Mouse (Mus musculus) urinary bladder, adult 2 months (tissue): ENCODE results near the gene Fam171a1. TPM values are rescaled to one million over a fixed set of nuclear protein-coding genes. Genes with fewer than 3 reads are reported as not detected.
"Not testable (repeated sequence)": the region's sequence is repeated elsewhere in the genome, so short reads cannot be mapped to it uniquely, and the experiment has no call there.

ENCODE experiments used
- DNase-seq: peaks from one replicate; pipeline ENCODE4 v3.0.0; 2022; ENCODE audit warnings: low spot score
- polyA plus RNA-seq: library from polyadenylated mRNA; depleted of rRNA; stranded (reverse); fragments of >200 nt; gene quantifications from 2 replicates; pipeline ENCODE4 v1.2.3, GENCODE M21; 2012

The Fam171a1 gene
- polyA plus RNA-seq, 1 experiment, result 17.2 TPM

GRCm38 (mm10) chr2:3171774-3172173 lies 57.8 kb downstream of the Fam171a1 start:
- DNase-seq, result no peak

DNA sequence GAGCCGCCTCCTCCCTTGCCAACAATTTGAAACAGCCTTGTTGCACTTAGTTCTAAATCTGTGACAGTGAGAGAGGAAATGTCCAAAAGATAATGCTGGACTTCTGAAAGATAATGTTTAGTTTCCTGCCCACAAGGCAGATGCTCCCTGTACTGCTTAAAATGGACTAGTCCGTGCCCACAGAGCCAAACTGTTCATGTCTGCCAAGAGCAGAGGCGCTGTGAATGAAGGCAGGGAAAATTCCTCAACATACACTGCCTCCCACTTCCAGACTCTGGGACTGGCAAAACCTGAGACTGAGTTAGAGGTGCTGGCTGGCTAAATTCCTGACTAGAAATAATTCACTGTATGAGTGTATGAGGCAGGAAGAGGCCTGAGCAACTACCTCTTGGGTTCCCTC lies 58.6 kb downstream of the Fam171a1 start:
- DNase-seq, result no peak

GRCm38 (mm10) chr2:3174890-3175289 lies 60.9 kb downstream of the Fam171a1 start:
- DNase-seq, result no peak

DNA sequence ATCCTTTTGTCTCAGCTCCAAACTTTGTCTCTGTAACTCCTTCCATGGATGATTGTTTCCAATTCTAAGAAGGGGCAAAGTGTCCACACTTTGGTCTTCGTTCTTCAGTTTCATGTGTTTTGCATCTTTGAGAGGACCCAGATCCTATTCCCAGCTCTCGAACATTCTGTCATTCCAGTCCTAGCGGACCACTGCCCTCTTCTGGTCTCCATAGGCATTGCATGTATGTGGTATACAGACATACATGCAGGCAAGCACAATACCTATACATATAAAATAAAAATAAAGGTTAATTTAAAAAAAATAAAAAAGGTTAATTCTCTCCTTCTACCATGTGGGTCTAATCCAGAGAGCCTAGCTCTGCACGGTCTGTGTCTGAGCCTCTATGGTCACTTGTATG lies 62.0 kb downstream of the Fam171a1 start:
- not testable (repeated sequence) for DNase-seq

DNA sequence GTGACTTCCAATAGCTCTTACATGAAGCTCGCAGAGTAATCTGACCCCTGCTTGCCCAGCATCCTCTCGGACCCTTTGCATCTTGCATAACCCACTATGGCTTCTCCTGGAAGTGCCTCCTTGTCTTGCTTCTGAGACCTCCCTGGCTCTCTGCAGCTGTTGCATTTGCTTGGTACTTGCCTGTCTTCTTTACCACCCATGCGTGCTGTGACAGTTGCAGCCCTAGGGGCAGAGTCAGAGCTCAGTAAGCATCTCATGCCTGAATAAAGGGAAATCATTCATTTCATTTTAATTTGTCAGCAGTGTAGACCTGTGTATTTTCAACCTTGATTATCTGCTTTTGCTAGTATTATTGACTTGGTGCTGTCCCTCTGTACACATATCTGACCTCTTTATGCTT lies 62.7 kb downstream of the Fam171a1 start:
- DNase-seq, result no peak

DNA sequence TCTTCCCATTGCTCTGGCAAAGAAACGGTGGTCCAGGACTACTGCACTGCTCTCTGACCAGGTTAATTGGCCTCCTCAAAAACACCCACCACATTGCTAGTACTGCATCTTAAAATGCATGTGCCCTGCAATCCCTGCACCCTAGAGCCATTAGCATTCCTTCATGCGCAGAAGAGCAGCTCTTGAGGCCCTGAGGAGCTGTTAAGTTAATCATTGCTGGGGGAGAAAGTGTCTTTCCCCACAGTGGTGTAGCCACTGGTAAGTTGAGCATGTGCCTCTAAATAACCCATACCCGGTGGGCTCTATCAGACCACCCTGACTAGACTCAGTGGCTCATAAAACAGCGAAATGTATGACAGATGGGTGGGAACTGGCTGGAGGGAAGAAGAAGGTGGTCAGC lies 66.5 kb downstream of the Fam171a1 start:
- no peak for DNase-seq

DNA sequence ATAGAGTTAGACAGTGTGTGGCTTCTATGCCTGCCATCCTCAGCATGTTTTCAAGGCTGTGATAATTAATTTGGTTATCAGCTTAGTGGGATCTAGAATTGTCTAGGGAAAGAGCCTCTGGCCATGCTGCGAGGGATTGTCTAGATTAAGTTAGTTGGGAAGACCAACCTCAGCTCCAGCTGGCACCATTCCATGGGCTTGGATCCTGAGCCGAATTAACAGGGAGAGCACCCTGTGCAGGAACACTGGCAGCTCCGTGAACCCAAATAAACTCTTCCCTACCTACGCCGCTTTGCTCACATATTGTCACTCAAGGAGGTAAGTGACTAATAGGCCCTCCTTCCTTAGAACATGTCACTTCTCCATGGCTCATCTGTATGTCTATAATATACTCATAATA lies 69.6 kb downstream of the Fam171a1 start:
- no peak for DNase-seq

DNA sequence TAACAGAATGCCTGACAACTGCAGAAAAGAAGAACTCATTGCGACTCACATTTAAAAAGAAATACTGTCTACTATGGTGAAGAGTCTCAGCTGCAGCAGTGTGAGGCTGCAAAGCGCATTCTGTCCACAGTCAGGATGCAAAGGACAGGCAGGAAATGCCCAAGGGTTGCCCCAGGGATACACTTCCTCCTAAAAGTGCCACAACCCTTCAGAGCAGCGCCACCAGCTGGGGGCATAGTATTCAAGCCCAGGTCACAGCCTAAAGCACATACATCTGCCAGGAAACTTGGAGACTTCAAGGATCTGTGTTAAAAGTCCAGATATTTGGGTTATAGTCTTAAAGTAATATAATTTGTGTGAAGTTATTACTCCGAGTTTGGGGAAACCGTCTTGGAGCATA lies 71.3 kb downstream of the Fam171a1 start:
- DNase-seq, result no peak

- DNase-seq, result no peak
Measured at GRCm38 (mm10) chr2:3188745-3189475, 74.9 kb downstream of the Fam171a1 start.

GRCm38 (mm10) chr2:3191149-3191548 lies 77.1 kb downstream of the Fam171a1 start:
- DNase-seq, result no peak

DNA sequence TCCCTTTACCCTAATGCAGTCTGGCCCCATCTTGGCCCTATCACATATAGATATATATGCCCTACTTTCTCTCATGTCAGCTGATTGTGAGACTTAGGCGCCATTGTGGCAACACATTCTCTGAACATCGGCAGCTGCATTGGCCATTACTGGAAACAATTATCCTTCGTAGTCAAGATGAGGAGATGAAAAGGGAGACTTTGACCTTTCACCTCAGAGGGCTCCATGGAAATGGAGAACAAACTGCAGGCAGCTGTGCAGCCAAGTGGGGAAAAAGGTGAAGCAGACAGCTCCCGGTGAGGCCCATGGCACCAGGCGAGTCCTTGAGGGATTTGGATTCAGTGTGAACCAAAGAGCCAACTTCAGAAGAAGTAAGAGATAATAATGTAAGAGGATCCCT lies 81.5 kb downstream of the Fam171a1 start:
- no peak for DNase-seq

DNA sequence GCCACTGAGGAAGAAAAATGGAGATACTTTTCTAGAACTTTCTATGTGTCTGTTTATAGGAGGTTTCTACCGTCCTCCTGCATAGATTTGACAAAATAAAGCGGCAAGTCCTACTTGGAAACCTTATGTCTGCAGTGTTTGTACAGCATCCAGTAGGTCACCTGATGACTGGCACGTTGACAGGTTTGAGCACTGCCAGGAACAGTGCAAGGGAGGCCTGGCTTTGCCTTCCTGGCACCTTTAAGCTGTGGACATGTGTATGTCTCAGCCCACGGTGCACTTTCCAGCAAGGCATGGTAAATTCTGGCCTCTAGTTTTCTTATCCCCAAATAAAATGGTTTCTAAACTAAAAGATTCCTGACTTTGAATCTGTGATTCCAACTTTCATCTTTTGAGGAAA lies 86.4 kb downstream of the Fam171a1 start:
- DNase-seq, result no peak

DNA sequence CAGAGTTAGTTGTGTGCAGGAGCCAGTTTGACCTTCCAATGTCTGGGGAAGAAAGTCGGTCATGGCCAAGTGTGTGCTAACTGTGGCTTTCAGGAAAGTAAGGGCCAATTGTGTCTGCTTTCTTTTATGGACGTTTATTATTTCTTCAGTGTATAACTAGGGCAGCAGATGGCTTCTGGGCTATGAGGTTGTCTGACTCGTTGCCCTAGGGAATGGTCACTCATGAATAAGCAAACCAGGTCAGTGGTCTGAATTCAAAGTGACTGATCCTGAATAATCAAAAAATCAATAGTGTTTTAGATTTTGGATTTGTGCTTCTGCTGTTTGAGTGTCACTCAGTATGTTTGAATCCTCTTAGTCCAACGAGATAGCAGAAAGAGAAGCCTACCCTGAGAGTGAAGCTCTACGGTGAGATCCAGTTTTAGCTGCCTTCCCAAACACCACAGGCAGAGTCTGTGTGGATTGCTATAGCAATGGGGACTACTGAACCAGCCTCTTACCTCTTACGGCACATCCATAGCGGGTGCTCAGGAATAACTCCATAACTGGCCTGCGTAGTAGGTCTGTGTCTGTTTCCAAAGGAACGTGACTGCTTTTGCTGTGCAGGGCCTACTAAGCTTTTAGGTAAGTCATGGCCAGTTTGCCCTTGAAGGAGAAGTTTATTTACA lies 93.1 kb downstream of the Fam171a1 start:
- no peak for DNase-seq

DNA sequence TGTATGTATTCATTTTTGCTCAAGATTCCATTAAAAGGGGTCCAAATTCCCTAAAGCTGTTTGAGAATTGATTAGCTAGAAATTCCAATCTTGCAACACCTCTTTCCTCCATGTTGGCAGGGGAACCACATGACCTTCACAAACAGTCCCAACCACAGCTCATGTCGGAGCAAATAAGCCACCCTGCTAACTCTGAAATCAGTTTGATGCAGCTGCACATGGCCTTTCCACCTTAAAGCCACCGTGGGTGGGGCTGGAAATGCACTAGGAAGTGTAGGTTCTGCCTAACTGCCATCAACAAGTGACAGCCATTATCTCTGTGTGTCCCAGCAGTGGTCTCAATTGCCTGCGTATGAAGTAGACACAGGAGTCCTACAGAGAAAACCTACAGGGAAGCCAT lies 101.5 kb downstream of the Fam171a1 start:
- no peak for DNase-seq

DNA sequence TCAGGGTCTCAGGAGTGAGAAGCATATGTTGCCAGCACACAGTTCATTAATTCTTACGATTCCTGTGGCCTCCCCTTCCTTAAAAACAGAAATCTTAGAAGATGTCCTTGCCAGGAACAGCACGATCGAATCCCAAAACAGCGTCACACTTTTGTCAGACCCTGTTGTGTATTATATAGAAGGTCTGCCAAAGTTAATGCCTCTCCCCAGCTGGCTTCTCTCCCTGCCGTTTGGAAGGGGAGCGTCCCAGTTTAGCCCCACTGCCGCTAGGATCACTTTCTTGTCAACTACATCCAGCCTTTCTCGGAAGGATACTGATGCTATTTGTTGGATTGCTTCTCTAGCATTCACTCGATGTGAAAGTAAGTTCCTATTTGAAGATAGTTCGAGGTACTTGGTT lies 102.6 kb downstream of the Fam171a1 start:
- no peak for DNase-seq

- not testable (repeated sequence) for DNase-seq
Measured at GRCm38 (mm10) chr2:3217577-3217976, 103.6 kb downstream of the Fam171a1 start.

DNA sequence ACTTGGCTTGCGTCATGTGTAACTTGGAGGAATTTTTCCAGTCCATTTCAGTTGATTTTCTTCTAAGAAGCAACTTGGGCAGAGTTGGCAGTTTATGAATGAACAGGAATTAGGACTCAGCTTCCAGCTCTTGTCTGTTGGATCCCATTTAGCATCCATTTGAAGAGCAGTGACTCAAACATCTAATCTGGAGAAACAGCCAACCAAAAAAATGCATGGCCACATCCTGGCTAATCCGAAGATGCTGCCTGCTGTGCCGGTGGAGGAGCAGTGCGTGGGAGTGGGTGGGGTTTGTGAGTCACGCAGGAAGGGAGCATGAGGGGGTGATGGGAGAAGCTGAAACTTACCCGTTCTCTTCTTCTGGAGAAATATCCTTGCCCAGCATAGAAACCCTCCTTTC lies 104.2 kb downstream of the Fam171a1 start:
- no peak for DNase-seq

DNA sequence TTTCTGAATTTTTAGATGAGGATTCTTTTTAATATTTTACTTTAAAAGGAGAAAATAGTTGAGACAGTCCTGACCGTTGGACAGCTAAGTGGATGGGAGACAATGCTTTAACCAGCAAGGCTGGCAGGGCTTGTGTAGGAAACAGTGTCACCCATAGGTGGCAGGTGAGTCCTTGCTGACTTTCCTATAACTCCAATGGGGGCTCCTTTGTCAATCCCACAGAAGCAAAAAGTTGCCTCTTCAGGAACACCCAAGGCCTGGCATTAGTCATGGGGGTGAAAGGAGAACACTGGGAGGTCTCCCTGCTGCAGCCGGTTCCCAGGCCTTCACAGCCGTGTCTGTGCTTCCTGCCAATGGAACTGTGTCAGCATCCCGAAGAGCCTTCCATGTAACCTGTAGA lies 114.5 kb downstream of the Fam171a1 start:
- no peak for DNase-seq

GRCm38 (mm10) chr2:3229060-3229459 lies 115.0 kb downstream of the Fam171a1 start:
- peak; percentile 29 for DNase-seq

GRCm38 (mm10) chr2:3239255-3239654 lies 125.2 kb downstream of the Fam171a1 start:
- no peak for DNase-seq

- no peak for DNase-seq
Measured at GRCm38 (mm10) chr2:3244251-3244650, 130.2 kb downstream of the Fam171a1 start.

GRCm38 (mm10) chr2:3251309-3251708 lies 137.3 kb downstream of the Fam171a1 start:
- DNase-seq, result no peak

DNA sequence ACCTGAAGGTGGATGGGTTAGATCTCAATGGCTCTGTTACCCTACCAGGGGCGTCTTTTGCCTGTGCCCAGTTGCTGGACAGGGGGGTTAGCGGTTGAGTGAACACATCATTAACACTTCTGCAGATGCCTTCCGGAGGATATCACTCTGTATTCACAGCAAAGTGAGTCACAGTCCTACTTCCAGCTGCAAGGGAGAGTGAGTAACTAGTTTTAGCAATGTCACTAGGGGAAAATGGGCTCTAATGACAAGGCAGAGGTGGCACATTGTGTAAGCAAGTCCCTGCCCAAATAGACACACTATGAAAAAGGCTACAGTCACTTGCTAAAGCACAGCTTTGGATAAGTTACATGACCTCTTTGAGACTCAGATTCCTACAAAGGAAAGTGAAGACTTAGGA lies 152.4 kb downstream of the Fam171a1 start:
- no peak for DNase-seq

DNA sequence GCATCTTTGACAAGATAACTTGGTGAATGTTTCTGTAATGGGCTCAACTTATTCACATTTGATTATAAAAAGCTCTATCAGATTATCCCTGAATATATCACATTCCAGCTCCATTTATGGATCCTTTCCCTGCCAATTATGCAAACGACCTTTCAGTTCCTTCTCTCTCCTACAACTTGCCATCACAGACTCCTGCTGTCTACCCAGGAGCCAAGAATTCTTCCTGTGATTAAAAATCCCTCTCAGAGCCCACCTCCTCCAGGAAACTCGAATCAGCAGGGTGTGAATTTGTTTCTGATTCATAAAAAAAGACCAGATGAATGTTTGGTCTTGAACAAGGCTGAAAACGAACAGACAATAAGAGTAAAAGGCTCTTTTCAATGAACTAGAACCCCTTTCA lies 153.9 kb downstream of the Fam171a1 start:
- no peak for DNase-seq
